Mouse (Mus musculus): ENCODE measurements around the gene Cd69.
A peak's percentile ranks its signal among the peaks of the same experiment; 100 is the strongest.

Cd69 gene

GRCm38 (mm10) chr6:129248243-129248642 lies 27.0 kb downstream of the Cd69 start:
- DNase-seq (ENCODE audit: low spot score in 2 of 2) = no peak

GRCm38 (mm10) chr6:129246992-129247391 lies 28.2 kb downstream of the Cd69 start:
- no peak for DNase-seq (ENCODE audit: low spot score in 2 of 2)

- DNase-seq (ENCODE audit: low spot score in 2 of 2) = no peak
Observed at GRCm38 (mm10) chr6:129245793-129246192, 29.4 kb downstream of the Cd69 start.

- DNase-seq (ENCODE audit: low spot score in 2 of 2) = no peak
Observed at GRCm38 (mm10) chr6:129241907-129242306, 33.3 kb downstream of the Cd69 start.

- DNase-seq (ENCODE audit: low spot score in 2 of 2) = no peak
Observed at GRCm38 (mm10) chr6:129241471-129241870, 33.8 kb downstream of the Cd69 start.

GRCm38 (mm10) chr6:129239564-129240248 lies 35.5 kb downstream of the Cd69 start:
- DNase-seq (ENCODE audit: low spot score in 2 of 2) = no peak

GRCm38 (mm10) chr6:129238275-129239038 lies 36.8 kb downstream of the Cd69 start:
- DNase-seq (ENCODE audit: low spot score in 2 of 2) = peak in 1 of 2 experiments; percentile 61

- DNase-seq (ENCODE audit: low spot score in 2 of 2) = peak; percentile 83 to 90
Observed at GRCm38 (mm10) chr6:129237350-129238274, 37.6 kb downstream of the Cd69 start.

- DNase-seq (ENCODE audit: low spot score in 2 of 2) = peak; percentile 52 to 54
Observed at GRCm38 (mm10) chr6:129236652-129237342, 38.4 kb downstream of the Cd69 start.

GRCm38 (mm10) chr6:129235855-129236461 lies 39.3 kb downstream of the Cd69 start:
- peak; percentile 38 to 43 for DNase-seq (ENCODE audit: low spot score in 2 of 2)

- DNase-seq (ENCODE audit: low spot score in 2 of 2) = peak; percentile 64 to 72
Observed at GRCm38 (mm10) chr6:129234456-129235360, 40.5 kb downstream of the Cd69 start.

GRCm38 (mm10) chr6:129233955-129234369 lies 41.3 kb downstream of the Cd69 start:
- DNase-seq (ENCODE audit: low spot score in 2 of 2) = no peak

- DNase-seq (ENCODE audit: low spot score in 2 of 2) = peak in 1 of 2 experiments; percentile 44
Observed at GRCm38 (mm10) chr6:129233366-129233954, 41.8 kb downstream of the Cd69 start.

- peak; percentile 88 for DNase-seq (ENCODE audit: low spot score in 2 of 2)
Observed at GRCm38 (mm10) chr6:129232842-129233205, 42.4 kb downstream of the Cd69 start.

- no peak for DNase-seq (ENCODE audit: low spot score in 2 of 2)
Observed at GRCm38 (mm10) chr6:129232005-129232841, 43.0 kb downstream of the Cd69 start.

- no peak for DNase-seq (ENCODE audit: low spot score in 2 of 2)
Observed at GRCm38 (mm10) chr6:129229774-129230578, 45.3 kb downstream of the Cd69 start.

- peak in 1 of 2 experiments; percentile 46 for DNase-seq (ENCODE audit: low spot score in 2 of 2)
Observed at GRCm38 (mm10) chr6:129228935-129229773, 46.1 kb downstream of the Cd69 start.

All from natural killer cell, adult 2 months (primary cell).